Mouse (Mus musculus): ENCODE measurements around the gene Eepd1.

DNA sequence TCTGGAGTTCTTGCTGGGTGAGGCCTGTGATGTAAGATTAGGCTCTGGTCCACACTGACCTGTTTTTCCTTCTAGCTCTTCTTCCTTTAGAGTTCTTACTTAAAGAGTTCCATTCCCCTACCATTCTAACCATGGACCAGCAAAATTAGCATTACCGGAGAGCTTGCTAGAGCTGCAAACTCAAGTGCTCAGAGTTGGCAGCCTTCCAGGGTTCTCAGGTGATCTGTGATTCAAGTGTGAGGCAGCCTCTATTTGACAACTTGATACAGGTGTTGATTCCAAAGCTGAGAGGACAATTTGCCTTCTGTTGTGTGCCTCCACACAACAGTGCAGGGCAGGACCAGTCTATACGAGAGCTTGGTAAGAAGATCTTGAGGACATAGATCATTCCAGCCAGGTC lies 31.7 kb downstream of the Eepd1 start:
- TF ChIP-seq TAL1 (conservative IDR thresholded peaks at IDR 0.05; ENCODE audit: low read depth, low read length) = no peak
- TF ChIP-seq CTCF (IDR thresholded peaks at IDR 0.05; ENCODE audit: low read depth, low read length) = no peak
- TF ChIP-seq GATA1 (IDR thresholded peaks at IDR 0.05; ENCODE audit: borderline replicate concordance, low read length) = no peak
